Mouse (Mus musculus): ENCODE data around the gene Tmem265. TPM values are rescaled to one million over a fixed set of nuclear protein-coding genes. Genes with fewer than 3 reads are reported as not detected.

Tmem265 gene
- total and polyA plus RNA-seq, 2 experiments from 2014 or later = 2.7 to 8.7 TPM

- 69% methylated on average over 6 of the region's 6 CpGs for WGBS
- ATAC-seq (ENCODE audit: low FRiP score) = no peak
- H3K4me1 ChIP-seq (ENCODE audit: insufficient read depth, low read length) = no peaks in the 10 kb centered on the region
- H3K4me3 ChIP-seq (ENCODE audit: low read depth, low read length) = no peak overlapping the region
- no peak overlapping the region for H3K27ac ChIP-seq (ENCODE audit: low read depth, low read length)
- no peak overlapping the region for H3K4me2 ChIP-seq (ENCODE audit: low read depth, low read length, poor library complexity, severe bottlenecking)
- H3K36me3 ChIP-seq (ENCODE audit: insufficient read depth, low read length) = peaks cover 34% of the 10 kb centered on the region
- TF ChIP-seq CTCF (IDR thresholded peaks at IDR 0.05) = 0 out of 2 replicates have a peak, but pooled peaks have one; percentile 2
- H3K27me3 ChIP-seq (ENCODE audit: insufficient read depth, low read length) = no peaks in the 10 kb centered on the region
- no peak overlapping the region for H3K9ac ChIP-seq (replicated peaks; ENCODE audit: low read length, poor library complexity, severe bottlenecking)
- peak; percentile 50 for DNase-seq (ENCODE audit: low spot score)
- no peaks in the 10 kb centered on the region for H3K9me3 ChIP-seq (ENCODE audit: low read length)
These were observed 3.4 kb downstream of the Tmem265 start for GRCm38 (mm10) chr7:127564381-127565150.

- WGBS = under 1% methylated on average over 17 of the region's 17 CpGs
- H3K9ac ChIP-seq (replicated peaks; ENCODE audit: low read length, poor library complexity, severe bottlenecking) = peak within 1 kb of the TSS; percentile 72
- peak within 1 kb of the TSS; percentile 64 for H3K4me3 ChIP-seq (ENCODE audit: low read depth, low read length)
- DNase-seq (ENCODE audit: low spot score) (peak; percentile 99), ATAC-seq (ENCODE audit: low FRiP score) (peak; percentile 96)
- 0 out of 2 replicates have a peak, but pooled peaks have one; percentile 15 for TF ChIP-seq CTCF (IDR thresholded peaks at IDR 0.05)
- H3K4me2 ChIP-seq (ENCODE audit: low read depth, low read length, poor library complexity, severe bottlenecking) = peak within 1 kb of the TSS; percentile 88
- H3K4me1 ChIP-seq (ENCODE audit: insufficient read depth, low read length) = 0 out of 2 replicates have a peak, but pooled peaks cover 11% of the 10 kb centered on the region
- H3K27ac ChIP-seq (ENCODE audit: low read depth, low read length) = peak within 1 kb of the TSS; percentile 85
- H3K36me3 ChIP-seq (ENCODE audit: insufficient read depth, low read length) = peaks cover 10% of the 10 kb centered on the region
- no peaks in the 10 kb centered on the region for H3K9me3 ChIP-seq (ENCODE audit: low read length)
- no peaks in the 10 kb centered on the region for H3K27me3 ChIP-seq (ENCODE audit: insufficient read depth, low read length)
These were observed 11.8 kb downstream of the Tmem265 start, which contains the start of gene Phkg2 for GRCm38 (mm10) chr7:127572895-127573471. Gene Phkg2, plus strand, starts transcription at chr7:127573340.

- H3K4me2 ChIP-seq (ENCODE audit: low read depth, low read length, poor library complexity, severe bottlenecking) = peak overlapping the region; percentile 88
- H3K36me3 ChIP-seq (ENCODE audit: insufficient read depth, low read length) = peaks cover 11% of the 10 kb centered on the region
- H3K4me3 ChIP-seq (ENCODE audit: low read depth, low read length) = peak overlapping the region; percentile 64
- ATAC-seq (ENCODE audit: low FRiP score) (peak; percentile 75; the same call in 1 of the 2 replicates), DNase-seq (ENCODE audit: low spot score) (peak; percentile 7)
- peak overlapping the region; percentile 72 for H3K9ac ChIP-seq (replicated peaks; ENCODE audit: low read length, poor library complexity, severe bottlenecking)
- WGBS = 3% methylated on average over 24 of the region's 28 CpGs
- H3K27ac ChIP-seq (ENCODE audit: low read depth, low read length) = peak overlapping the region; percentile 72
- H3K9me3 ChIP-seq (ENCODE audit: low read length) = no peaks in the 10 kb centered on the region
- no peaks in the 10 kb centered on the region for H3K27me3 ChIP-seq (ENCODE audit: insufficient read depth, low read length)
- H3K4me1 ChIP-seq (ENCODE audit: insufficient read depth, low read length) = 0 out of 2 replicates have a peak, but pooled peaks cover 11% of the 10 kb centered on the region
- TF ChIP-seq CTCF (IDR thresholded peaks at IDR 0.05) = no peak
These were observed 12.4 kb downstream of the Tmem265 start for GRCm38 (mm10) chr7:127573503-127574008.

GRCm38 (mm10) chr7:127574115-127574514 is 12.9 kb downstream of the Tmem265 start:
- no peak for TF ChIP-seq CTCF (IDR thresholded peaks at IDR 0.05)
- ATAC-seq (ENCODE audit: low FRiP score) (no peak), DNase-seq (ENCODE audit: low spot score) (no peak)
- H3K27ac ChIP-seq (ENCODE audit: low read depth, low read length) = peak overlapping the region; percentile 72; the same call in 1 of the 2 replicates
- peak overlapping the region; percentile 88 for H3K4me2 ChIP-seq (ENCODE audit: low read depth, low read length, poor library complexity, severe bottlenecking)
- H3K9ac ChIP-seq (replicated peaks; ENCODE audit: low read length, poor library complexity, severe bottlenecking) = peak overlapping the region; percentile 72
- peaks cover 11% of the 10 kb centered on the region for H3K36me3 ChIP-seq (ENCODE audit: insufficient read depth, low read length)
- H3K9me3 ChIP-seq (ENCODE audit: low read length) = no peaks in the 10 kb centered on the region
- no peaks in the 10 kb centered on the region for H3K27me3 ChIP-seq (ENCODE audit: insufficient read depth, low read length)
- 0 out of 2 replicates have a peak, but pooled peaks cover 11% of the 10 kb centered on the region for H3K4me1 ChIP-seq (ENCODE audit: insufficient read depth, low read length)
- H3K4me3 ChIP-seq (ENCODE audit: low read depth, low read length) = peak overlapping the region; percentile 64
- 20% methylated on average over 7 of the region's 7 CpGs for WGBS

GRCm38 (mm10) chr7:127583260-127583659 is 22.1 kb downstream of the Tmem265 start:
- Histone ChIP-seq H3K9me3 (ENCODE audit: low read length) (no peaks in the 10 kb centered on the region), H3K4me1 (ENCODE audit: insufficient read depth, low read length) (no peaks in the 10 kb centered on the region), H3K4me2 (ENCODE audit: low read depth, low read length, poor library complexity, severe bottlenecking) (no peak overlapping the region), H3K9ac (replicated peaks; ENCODE audit: low read length, poor library complexity, severe bottlenecking) (no peak overlapping the region), H3K4me3 (ENCODE audit: low read depth, low read length) (no peak overlapping the region), H3K27ac (ENCODE audit: low read depth, low read length) (no peak overlapping the region), H3K27me3 (ENCODE audit: insufficient read depth, low read length) (no peaks in the 10 kb centered on the region), H3K36me3 (ENCODE audit: insufficient read depth, low read length) (peaks cover 30% of the 10 kb centered on the region)
- DNase-seq (ENCODE audit: low spot score) (no peak), ATAC-seq (ENCODE audit: low FRiP score) (no peak)
- no peak for TF ChIP-seq CTCF (IDR thresholded peaks at IDR 0.05)
- WGBS = 99% methylated on average over 6 of the region's 6 CpGs
